Mouse (Mus musculus): ENCODE data around the gene Polk.

Gene Polk

GRCm38 (mm10) chr13:96538103-96538502 lies 4.3 kb downstream of the Polk start:
- H3K27me3 ChIP-seq (ENCODE audit: insufficient read depth, low read length), result no peaks in the 10 kb centered on the region
- no peaks in the 10 kb centered on the region for H3K9me3 ChIP-seq (ENCODE audit: low read length)
- H3K4me3 ChIP-seq (replicated peaks; ENCODE audit: low read length), result no peak overlapping the region
- no peaks in the 10 kb centered on the region for H3K36me3 ChIP-seq (ENCODE audit: insufficient read depth, low read length)
- peaks cover 13% of the 10 kb centered on the region; the same call in 1 of the 2 replicates for H3K4me1 ChIP-seq (replicated peaks; ENCODE audit: low read depth, low read length)
- TF ChIP-seq NANOG (IDR thresholded peaks at IDR 0.05; ENCODE audit: borderline replicate concordance, low read length) (no peak), CTCF (conservative IDR thresholded peaks at IDR 0.05; ENCODE audit: low read length) (no peak), POU5F1 (IDR thresholded peaks at IDR 0.05; ENCODE audit: borderline replicate concordance, low read length) (no peak)

GRCm38 (mm10) chr13:96536821-96537572 lies 5.4 kb downstream of the Polk start:
- TF ChIP-seq CTCF (conservative IDR thresholded peaks at IDR 0.05; ENCODE audit: low read length) (no peak), NANOG (IDR thresholded peaks at IDR 0.05; ENCODE audit: borderline replicate concordance, low read length) (no peak), POU5F1 (IDR thresholded peaks at IDR 0.05; ENCODE audit: borderline replicate concordance, low read length) (no peak)
- H3K9me3 ChIP-seq (ENCODE audit: low read length), result no peaks in the 10 kb centered on the region

GRCm38 (mm10) chr13:96533742-96534141 lies 8.6 kb downstream of the Polk start:
- Histone ChIP-seq H3K4me3 (replicated peaks; ENCODE audit: low read length) (no peak overlapping the region), H3K36me3 (ENCODE audit: insufficient read depth, low read length) (peaks cover 9% of the 10 kb centered on the region), H3K27me3 (ENCODE audit: insufficient read depth, low read length) (no peaks in the 10 kb centered on the region), H3K4me1 (replicated peaks; ENCODE audit: low read depth, low read length) (peaks cover 5% of the 10 kb centered on the region; the same call in 1 of the 2 replicates), H3K9me3 (ENCODE audit: low read length) (no peaks in the 10 kb centered on the region)
- TF ChIP-seq NANOG (IDR thresholded peaks at IDR 0.05; ENCODE audit: borderline replicate concordance, low read length), result no peak
- no peak for TF ChIP-seq POU5F1 (IDR thresholded peaks at IDR 0.05; ENCODE audit: borderline replicate concordance, low read length)
- no peak for TF ChIP-seq CTCF (conservative IDR thresholded peaks at IDR 0.05; ENCODE audit: low read length)

More at GRCm38 (mm10) chr13:96536821-96537572, 5.4 kb downstream of the Polk start:
- Histone ChIP-seq H3K27me3 (ENCODE audit: insufficient read depth, low read length) (no peaks in the 10 kb centered on the region), H3K4me1 (replicated peaks; ENCODE audit: low read depth, low read length) (peaks cover 13% of the 10 kb centered on the region; the same call in 1 of the 2 replicates), H3K4me3 (replicated peaks; ENCODE audit: low read length) (no peak overlapping the region), H3K36me3 (ENCODE audit: insufficient read depth, low read length) (no peaks in the 10 kb centered on the region)

GRCm38 (mm10) chr13:96532176-96532575 lies 10.2 kb downstream of the Polk start:
- Histone ChIP-seq H3K27me3 (ENCODE audit: insufficient read depth, low read length) (no peaks in the 10 kb centered on the region), H3K9me3 (ENCODE audit: low read length) (no peaks in the 10 kb centered on the region), H3K4me3 (replicated peaks; ENCODE audit: low read length) (no peak overlapping the region), H3K4me1 (replicated peaks; ENCODE audit: low read depth, low read length) (peaks cover 16% of the 10 kb centered on the region), H3K36me3 (ENCODE audit: insufficient read depth, low read length) (peaks cover 9% of the 10 kb centered on the region)
- TF ChIP-seq CTCF (conservative IDR thresholded peaks at IDR 0.05; ENCODE audit: low read length), result no peak
- TF ChIP-seq NANOG (IDR thresholded peaks at IDR 0.05; ENCODE audit: borderline replicate concordance, low read length), result no peak
- TF ChIP-seq POU5F1 (IDR thresholded peaks at IDR 0.05; ENCODE audit: borderline replicate concordance, low read length), result no peak

GRCm38 (mm10) chr13:96530064-96530463 lies 12.3 kb downstream of the Polk start:
- peaks cover 9% of the 10 kb centered on the region for H3K36me3 ChIP-seq (ENCODE audit: insufficient read depth, low read length)
- TF ChIP-seq POU5F1 (IDR thresholded peaks at IDR 0.05; ENCODE audit: borderline replicate concordance, low read length) (no peak), NANOG (IDR thresholded peaks at IDR 0.05; ENCODE audit: borderline replicate concordance, low read length) (no peak), CTCF (conservative IDR thresholded peaks at IDR 0.05; ENCODE audit: low read length) (no peak)
- H3K4me1 ChIP-seq (replicated peaks; ENCODE audit: low read depth, low read length), result peaks cover 16% of the 10 kb centered on the region
- H3K27me3 ChIP-seq (ENCODE audit: insufficient read depth, low read length), result no peaks in the 10 kb centered on the region
- H3K4me3 ChIP-seq (replicated peaks; ENCODE audit: low read length), result no peak overlapping the region
- no peaks in the 10 kb centered on the region for H3K9me3 ChIP-seq (ENCODE audit: low read length)

- Histone ChIP-seq H3K36me3 (ENCODE audit: insufficient read depth, low read length) (peaks cover 9% of the 10 kb centered on the region), H3K4me3 (replicated peaks; ENCODE audit: low read length) (no peak overlapping the region), H3K4me1 (replicated peaks; ENCODE audit: low read depth, low read length) (peaks cover 16% of the 10 kb centered on the region), H3K27me3 (ENCODE audit: insufficient read depth, low read length) (no peaks in the 10 kb centered on the region), H3K9me3 (ENCODE audit: low read length) (no peaks in the 10 kb centered on the region)
- TF ChIP-seq CTCF (conservative IDR thresholded peaks at IDR 0.05; ENCODE audit: low read length) (no peak), NANOG (IDR thresholded peaks at IDR 0.05; ENCODE audit: borderline replicate concordance, low read length) (no peak), POU5F1 (IDR thresholded peaks at IDR 0.05; ENCODE audit: borderline replicate concordance, low read length) (no peak)
These were observed 12.8 kb downstream of the Polk start for GRCm38 (mm10) chr13:96529542-96529941.

- H3K27me3 ChIP-seq (ENCODE audit: insufficient read depth, low read length), result no peaks in the 10 kb centered on the region
- H3K36me3 ChIP-seq (ENCODE audit: insufficient read depth, low read length), result peaks cover 9% of the 10 kb centered on the region
- H3K4me1 ChIP-seq (replicated peaks; ENCODE audit: low read depth, low read length), result peaks cover 14% of the 10 kb centered on the region
- TF ChIP-seq NANOG (IDR thresholded peaks at IDR 0.05; ENCODE audit: borderline replicate concordance, low read length) (no peak), CTCF (conservative IDR thresholded peaks at IDR 0.05; ENCODE audit: low read length) (no peak), POU5F1 (IDR thresholded peaks at IDR 0.05; ENCODE audit: borderline replicate concordance, low read length) (no peak)
- no peak overlapping the region for H3K4me3 ChIP-seq (replicated peaks; ENCODE audit: low read length)
- no peaks in the 10 kb centered on the region for H3K9me3 ChIP-seq (ENCODE audit: low read length)
These were observed 13.6 kb downstream of the Polk start for GRCm38 (mm10) chr13:96528776-96529175.

GRCm38 (mm10) chr13:96527856-96528255 lies 14.5 kb downstream of the Polk start:
- H3K4me1 ChIP-seq (replicated peaks; ENCODE audit: low read depth, low read length), result peaks cover 12% of the 10 kb centered on the region
- no peaks in the 10 kb centered on the region for H3K27me3 ChIP-seq (ENCODE audit: insufficient read depth, low read length)
- peaks cover 9% of the 10 kb centered on the region for H3K36me3 ChIP-seq (ENCODE audit: insufficient read depth, low read length)
- no peak for TF ChIP-seq NANOG (IDR thresholded peaks at IDR 0.05; ENCODE audit: borderline replicate concordance, low read length)
- TF ChIP-seq POU5F1 (IDR thresholded peaks at IDR 0.05; ENCODE audit: borderline replicate concordance, low read length), result no peak
- no peak for TF ChIP-seq CTCF (conservative IDR thresholded peaks at IDR 0.05; ENCODE audit: low read length)
- no peak overlapping the region for H3K4me3 ChIP-seq (replicated peaks; ENCODE audit: low read length)
- H3K9me3 ChIP-seq (ENCODE audit: low read length), result no peaks in the 10 kb centered on the region

Data from E14TG2a.4 (cell line).